In the genomic region with DNA sequence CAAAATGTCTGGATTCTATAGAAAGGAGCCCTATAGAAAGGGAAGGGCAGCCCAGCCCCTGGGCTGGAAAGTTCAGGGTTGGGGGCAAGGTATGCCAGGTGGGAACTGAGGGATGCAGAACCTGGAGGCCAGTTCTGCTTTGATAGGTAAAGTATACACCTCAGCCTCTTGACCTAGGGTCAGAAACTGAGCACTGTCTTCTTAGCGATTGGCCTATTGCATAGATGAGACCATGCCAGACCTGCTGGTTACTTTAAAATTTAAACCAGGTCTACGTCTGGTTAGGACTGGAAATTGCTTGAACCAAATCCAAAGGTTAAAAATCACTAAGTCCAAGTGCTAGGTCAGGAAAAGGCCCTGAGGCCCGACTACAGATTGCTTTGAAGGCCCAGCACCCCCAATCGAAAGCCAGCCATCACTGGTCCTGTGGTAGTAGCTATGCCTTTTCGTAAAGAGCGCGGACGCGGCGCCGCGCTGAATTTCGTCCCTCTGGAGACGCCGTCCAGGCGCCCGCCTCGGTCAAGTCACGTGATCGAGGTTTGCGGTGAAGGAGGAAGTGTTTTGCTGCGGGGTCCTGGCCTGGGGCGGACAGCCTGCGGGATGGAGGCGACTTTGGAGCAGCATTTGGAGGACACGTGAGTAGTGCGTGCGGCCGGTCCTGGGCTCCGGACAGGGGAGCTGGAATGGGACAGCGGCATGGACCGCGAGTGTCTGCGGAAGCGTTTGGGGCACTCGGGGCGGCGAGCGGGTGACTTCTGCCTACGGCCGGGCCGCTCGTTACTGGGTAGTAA, we compare ENCODE assay signal across 1 mouse cellular context.
A peak's percentile ranks its signal among the peaks of the same experiment; 100 is the strongest.
TF ChIP-seq lines count a peak whose summit lies in the region.

Gene Lamtor5, plus strand, starts transcription at position 380 of the 791 bp plus-strand sequence.

TF ChIP-seq in MEL, 35 proteins besides CTCF, POLR2A, EP300 and RAD21 (continued from another document):
- peak; percentile 77 for TF ChIP-seq MXI1 (IDR thresholded peaks at IDR 0.05; ENCODE audit: low read depth, low read length)
